Mouse (Mus musculus): ENCODE measurements at regions not wholly inside any gene's neighbourhood (a gene's known extent, or its start where the extent isn't known, plus 50 kb on each side); places are given as distances from the start of the nearest gene placed in this dataset.
A peak's percentile ranks its signal among the peaks of the same experiment; 100 is the strongest.

- Histone ChIP-seq H3K27ac (replicated peaks; ENCODE audit: low read depth, low read length) (no peak overlapping the region), H3K4me3 (ENCODE audit: insufficient read depth, low read depth, low read length) (no peak overlapping the region), H3K4me1 (ENCODE audit: control insufficient read depth, insufficient read depth, insufficient read length, low read length) (no peaks in the 10 kb centered on the region)
Observed at GRCm38 (mm10) chr3:27815201-27815695, 80.9 kb downstream of the Tmem212 start.

- Histone ChIP-seq H3K27ac (replicated peaks; ENCODE audit: low read depth, low read length) (no peak overlapping the region), H3K4me3 (ENCODE audit: insufficient read depth, low read depth, low read length) (no peak overlapping the region), H3K4me1 (ENCODE audit: control insufficient read depth, insufficient read depth, insufficient read length, low read length) (no peaks in the 10 kb centered on the region)
Observed at GRCm38 (mm10) chr3:27804271-27804670, 91.9 kb downstream of the Tmem212 start.

GRCm38 (mm10) chr3:27791633-27791951 is 80.5 kb upstream of the Fndc3b start:
- H3K27ac ChIP-seq (replicated peaks; ENCODE audit: low read depth, low read length) = no peak overlapping the region
- H3K4me1 ChIP-seq (ENCODE audit: control insufficient read depth, insufficient read depth, insufficient read length, low read length) = peaks cover 3% of the 10 kb centered on the region; the same call in 1 of the 2 replicates
- H3K4me3 ChIP-seq (ENCODE audit: insufficient read depth, low read depth, low read length) = no peak overlapping the region

- peaks cover 3% of the 10 kb centered on the region; the same call in 1 of the 2 replicates for H3K4me1 ChIP-seq (ENCODE audit: control insufficient read depth, insufficient read depth, insufficient read length, low read length)
- H3K27ac ChIP-seq (replicated peaks; ENCODE audit: low read depth, low read length) = no peak overlapping the region
- no peak overlapping the region for H3K4me3 ChIP-seq (ENCODE audit: insufficient read depth, low read depth, low read length)
Observed at GRCm38 (mm10) chr3:27790932-27791632, 80.0 kb upstream of the Fndc3b start.

- no peak overlapping the region for H3K27ac ChIP-seq (replicated peaks; ENCODE audit: low read depth, low read length)
- no peaks in the 10 kb centered on the region for H3K4me1 ChIP-seq (ENCODE audit: control insufficient read depth, insufficient read depth, insufficient read length, low read length)
- H3K4me3 ChIP-seq (ENCODE audit: insufficient read depth, low read depth, low read length) = no peak overlapping the region
Observed at GRCm38 (mm10) chr3:27783926-27784325, 72.8 kb upstream of the Fndc3b start.

- Histone ChIP-seq H3K4me1 (ENCODE audit: control insufficient read depth, insufficient read depth, insufficient read length, low read length) (no peaks in the 10 kb centered on the region), H3K4me3 (ENCODE audit: insufficient read depth, low read depth, low read length) (no peak overlapping the region), H3K27ac (replicated peaks; ENCODE audit: low read depth, low read length) (no peak overlapping the region)
Observed at GRCm38 (mm10) chr3:27783476-27783875, 72.4 kb upstream of the Fndc3b start.

- no peak overlapping the region for H3K27ac ChIP-seq (replicated peaks; ENCODE audit: low read depth, low read length)
- H3K4me3 ChIP-seq (ENCODE audit: insufficient read depth, low read depth, low read length) = no peak overlapping the region
- H3K4me1 ChIP-seq (ENCODE audit: control insufficient read depth, insufficient read depth, insufficient read length, low read length) = no peaks in the 10 kb centered on the region
Observed at GRCm38 (mm10) chr3:27782056-27782765, 71.1 kb upstream of the Fndc3b start.

GRCm38 (mm10) chr3:27779892-27780291 is 68.8 kb upstream of the Fndc3b start:
- H3K27ac ChIP-seq (replicated peaks; ENCODE audit: low read depth, low read length) = no peak overlapping the region
- H3K4me3 ChIP-seq (ENCODE audit: insufficient read depth, low read depth, low read length) = no peak overlapping the region
- H3K4me1 ChIP-seq (ENCODE audit: control insufficient read depth, insufficient read depth, insufficient read length, low read length) = no peaks in the 10 kb centered on the region

- no peaks in the 10 kb centered on the region for H3K4me1 ChIP-seq (ENCODE audit: control insufficient read depth, insufficient read depth, insufficient read length, low read length)
- H3K4me3 ChIP-seq (ENCODE audit: insufficient read depth, low read depth, low read length) = no peak overlapping the region
- no peak overlapping the region for H3K27ac ChIP-seq (replicated peaks; ENCODE audit: low read depth, low read length)
Observed at GRCm38 (mm10) chr3:27777751-27778150, 66.6 kb upstream of the Fndc3b start.

- Histone ChIP-seq H3K27ac (replicated peaks; ENCODE audit: low read depth, low read length) (no peak overlapping the region), H3K4me1 (ENCODE audit: control insufficient read depth, insufficient read depth, insufficient read length, low read length) (no peaks in the 10 kb centered on the region), H3K4me3 (ENCODE audit: insufficient read depth, low read depth, low read length) (no peak overlapping the region)
Observed at GRCm38 (mm10) chr3:27773176-27773575, 62.1 kb upstream of the Fndc3b start.

- Histone ChIP-seq H3K4me1 (ENCODE audit: control insufficient read depth, insufficient read depth, insufficient read length, low read length) (peaks cover 4% of the 10 kb centered on the region; the same call in 1 of the 2 replicates), H3K4me3 (ENCODE audit: insufficient read depth, low read depth, low read length) (no peak overlapping the region), H3K27ac (replicated peaks; ENCODE audit: low read depth, low read length) (no peak overlapping the region)
Observed at GRCm38 (mm10) chr3:27769438-27769837, 58.3 kb upstream of the Fndc3b start.

GRCm38 (mm10) chr3:27767188-27767587 is 56.1 kb upstream of the Fndc3b start:
- Histone ChIP-seq H3K4me3 (ENCODE audit: insufficient read depth, low read depth, low read length) (no peak overlapping the region), H3K27ac (replicated peaks; ENCODE audit: low read depth, low read length) (no peak overlapping the region), H3K4me1 (ENCODE audit: control insufficient read depth, insufficient read depth, insufficient read length, low read length) (peaks cover 4% of the 10 kb centered on the region; the same call in 1 of the 2 replicates)

GRCm38 (mm10) chr3:27766421-27766820 is 55.3 kb upstream of the Fndc3b start:
- Histone ChIP-seq H3K27ac (replicated peaks; ENCODE audit: low read depth, low read length) (peak overlapping the region; percentile 71), H3K4me3 (ENCODE audit: insufficient read depth, low read depth, low read length) (no peak overlapping the region), H3K4me1 (ENCODE audit: control insufficient read depth, insufficient read depth, insufficient read length, low read length) (peaks cover 4% of the 10 kb centered on the region; the same call in 1 of the 2 replicates)

- Histone ChIP-seq H3K27ac (replicated peaks; ENCODE audit: low read depth, low read length) (peak overlapping the region; percentile 71; the same call in 1 of the 2 replicates), H3K4me3 (ENCODE audit: insufficient read depth, low read depth, low read length) (no peak overlapping the region), H3K4me1 (ENCODE audit: control insufficient read depth, insufficient read depth, insufficient read length, low read length) (peaks cover 4% of the 10 kb centered on the region; the same call in 1 of the 2 replicates)
Observed at GRCm38 (mm10) chr3:27765929-27766328, 54.8 kb upstream of the Fndc3b start.

- H3K27ac ChIP-seq (replicated peaks; ENCODE audit: low read depth, low read length) = no peak overlapping the region
- peaks cover 4% of the 10 kb centered on the region; the same call in 1 of the 2 replicates for H3K4me1 ChIP-seq (ENCODE audit: control insufficient read depth, insufficient read depth, insufficient read length, low read length)
- no peak overlapping the region for H3K4me3 ChIP-seq (ENCODE audit: insufficient read depth, low read depth, low read length)
Observed at GRCm38 (mm10) chr3:27764556-27764955, 53.4 kb upstream of the Fndc3b start.

GRCm38 (mm10) chr3:27761031-27761430 is 49.9 kb upstream of the Fndc3b start:
- Histone ChIP-seq H3K4me3 (ENCODE audit: insufficient read depth, low read depth, low read length) (no peak overlapping the region), H3K4me1 (ENCODE audit: control insufficient read depth, insufficient read depth, insufficient read length, low read length) (no peaks in the 10 kb centered on the region), H3K27ac (replicated peaks; ENCODE audit: low read depth, low read length) (no peak overlapping the region)
